Mouse (Mus musculus) liver, embryonic 13.5 days (tissue): ENCODE results near the gene Btbd1. TPM values are rescaled to one million over a fixed set of nuclear protein-coding genes. Genes with fewer than 3 reads are reported as not detected.

Experiments used
- ATAC-seq: fragments of 200-750 bp; cut with Nextera tagmentation; 2 replicates; pipeline ENCODE4 v1.8.0; 2017; ENCODE audit warnings: low read depth, mild to moderate bottlenecking, moderate number of reproducible peaks, moderate library complexity
- DNase-seq: peaks from one replicate; pipeline ENCODE4 v3.0.0; 2022
- H3K27ac ChIP-seq: fragments of 300-500 bp; sonication (generic); 2 replicates; pipeline ENCODE4 v1.5.1; 2015; ENCODE audit warnings: moderate library complexity, mild to moderate bottlenecking, inconsistent platforms
- H3K27me3 ChIP-seq: fragments of 300-500 bp; sonication (generic); 2 replicates; pipeline ENCODE4 v1.6.1; 2015; ENCODE audit warnings: mild to moderate bottlenecking, inconsistent platforms
- H3K36me3 ChIP-seq: fragments of 300-500 bp; sonication (generic); 2 replicates; pipeline ENCODE4 v1.6.1; 2015; ENCODE audit warnings: mild to moderate bottlenecking, inconsistent platforms
- H3K4me1 ChIP-seq: fragments of 300-500 bp; sonication (generic); replicated peaks from 2 replicates; pipeline ENCODE4 v1.6.1; 2015; ENCODE audit warnings: inconsistent platforms
- H3K4me2 ChIP-seq: fragments of 300-500 bp; sonication (generic); 2 replicates; pipeline ENCODE4 v1.6.1; 2015; ENCODE audit warnings: inconsistent platforms, mild to moderate bottlenecking, moderate library complexity
- H3K4me3 ChIP-seq: fragments of 300-500 bp; sonication (generic); replicated peaks from 2 replicates; pipeline ENCODE4 v1.5.1; 2015; ENCODE audit warnings: mild to moderate bottlenecking, inconsistent platforms
- H3K9ac ChIP-seq: fragments of 300-500 bp; sonication (generic); 2 replicates; pipeline ENCODE4 v1.6.1; 2015; ENCODE audit warnings: mild to moderate bottlenecking, inconsistent platforms
- H3K9me3 ChIP-seq: fragments of 300-500 bp; sonication (generic); replicated peaks from 2 replicates; pipeline ENCODE4 v1.6.1; 2016; ENCODE audit warnings: inconsistent platforms
- WGBS: fragments of 180-500 bp; shearing (Covaris S2); methylation state at CpG from one replicate; pipeline ENCODE4 v1.1.7; 2015; ENCODE audit not compliant: insufficient replicate concordance; 5-methylcytosine and 5-hydroxymethylcytosine counted together
- polyA plus RNA-seq: library from polyadenylated mRNA; unstranded; fragments of >200 nt; fragmentation: Nextera tagmentation; extraction: Ambion mirVana; gene quantifications from 2 replicates; pipeline ENCODE4 v1.2.1, GENCODE M21; 2015

Btbd1 gene
- polyA plus RNA-seq, result 24.0 and 25.3 TPM in 2 replicates

DNA sequence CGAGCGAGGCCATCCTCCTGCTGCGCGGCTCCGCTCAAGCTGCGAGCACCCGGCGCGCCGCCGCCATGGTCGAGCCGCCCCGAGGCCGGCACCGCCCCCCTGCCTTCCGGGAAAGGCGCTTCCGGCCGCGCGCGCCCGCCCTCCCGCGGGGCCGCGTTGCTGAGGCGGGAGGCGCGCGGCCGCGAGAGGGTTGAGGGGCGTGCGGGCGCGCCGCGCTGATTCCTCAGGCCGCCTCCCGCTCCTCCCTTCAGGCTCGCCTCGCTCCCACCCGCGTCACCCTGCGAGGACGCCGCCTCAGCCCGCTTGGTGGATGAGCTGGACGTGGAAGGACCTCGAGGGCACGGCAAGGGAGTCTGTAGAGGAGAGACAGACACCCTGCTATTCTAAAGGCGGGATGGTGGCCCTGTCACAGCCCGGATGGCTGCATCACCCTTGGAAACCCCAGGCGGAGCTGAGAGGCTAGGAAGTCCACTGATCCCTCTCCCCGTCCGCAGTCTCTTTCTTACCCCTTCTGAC lies at the start of gene Btbd1:
Gene Btbd1, minus strand, starts transcription at position 53 of the 516 bp plus-strand sequence.
- peak; percentile 89 for ATAC-seq
- peak; percentile 73 for DNase-seq
- Histone ChIP-seq H3K4me1 (peaks cover 42% of the 10 kb centered on the region), H3K36me3 (no peaks in the 10 kb centered on the region), H3K27me3 (no peaks in the 10 kb centered on the region), H3K9me3 (no peaks in the 10 kb centered on the region), H3K9ac (peak within 1 kb of the TSS; percentile 87), H3K4me3 (peak within 1 kb of the TSS; percentile 81), H3K27ac (peak within 1 kb of the TSS; percentile 87), H3K4me2 (peak within 1 kb of the TSS; percentile 80)
- under 1% methylated on average over 58 of the region's 58 CpGs for WGBS

- Histone ChIP-seq H3K27ac (no peak overlapping the region), H3K27me3 (peaks cover 37% of the 10 kb centered on the region), H3K4me1 (peaks cover 4% of the 10 kb centered on the region; the same call in 1 of the 2 replicates), H3K36me3 (0 out of 2 replicates have a peak, but pooled peaks cover 3% of the 10 kb centered on the region), H3K4me3 (no peak overlapping the region), H3K9me3 (no peaks in the 10 kb centered on the region), H3K4me2 (no peak overlapping the region), H3K9ac (no peak overlapping the region)
- WGBS, result 74% methylated on average over 9 of the region's 9 CpGs
- ATAC-seq, result no peak
- DNase-seq, result no peak
Observed at GRCm38 (mm10) chr7:81875372-81875771, 46.1 kb upstream of the Btbd1 start.

GRCm38 (mm10) chr7:81874636-81875035 lies 45.4 kb upstream of the Btbd1 start:
- H3K9me3 ChIP-seq, result no peaks in the 10 kb centered on the region
- peaks cover 4% of the 10 kb centered on the region; the same call in 1 of the 2 replicates for H3K4me1 ChIP-seq
- H3K36me3 ChIP-seq, result 0 out of 2 replicates have a peak, but pooled peaks cover 3% of the 10 kb centered on the region
- ATAC-seq (no peak), DNase-seq (no peak)
- peaks cover 39% of the 10 kb centered on the region for H3K27me3 ChIP-seq
- H3K9ac ChIP-seq, result no peak overlapping the region
- 61% methylated on average over 6 of the region's 6 CpGs for WGBS
- no peak overlapping the region for H3K4me2 ChIP-seq
- no peak overlapping the region for H3K27ac ChIP-seq
- no peak overlapping the region for H3K4me3 ChIP-seq

DNA sequence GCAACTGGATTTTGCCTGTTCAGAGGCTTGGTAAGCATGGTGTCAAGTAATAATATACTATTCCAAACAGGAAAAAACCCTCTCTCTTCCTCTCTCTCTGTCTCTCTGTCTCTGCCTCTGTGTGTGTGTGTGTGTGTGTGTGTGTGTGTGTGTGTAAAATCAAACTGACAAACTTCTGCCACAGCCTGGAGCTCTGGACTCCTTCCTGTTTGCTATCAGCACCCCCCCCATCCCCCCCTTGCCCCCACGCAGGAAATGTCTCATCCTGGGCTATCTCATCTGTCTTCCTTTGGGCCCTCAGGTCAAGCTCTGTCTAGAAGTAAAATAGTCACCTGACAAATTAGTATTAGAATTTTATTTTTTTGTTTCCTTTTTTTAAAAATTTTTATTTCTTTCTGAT lies 44.6 kb upstream of the Btbd1 start:
- Histone ChIP-seq H3K4me3 (no peak overlapping the region), H3K4me2 (no peak overlapping the region), H3K9me3 (no peaks in the 10 kb centered on the region), H3K36me3 (0 out of 2 replicates have a peak, but pooled peaks cover 3% of the 10 kb centered on the region), H3K9ac (no peak overlapping the region), H3K4me1 (peaks cover 4% of the 10 kb centered on the region; the same call in 1 of the 2 replicates), H3K27ac (no peak overlapping the region), H3K27me3 (peaks cover 42% of the 10 kb centered on the region)
- ATAC-seq, result no peak
- 0% methylated on average over 1 of the region's 1 CpGs for WGBS
- DNase-seq, result no peak

GRCm38 (mm10) chr7:81872493-81873013 lies 43.3 kb upstream of the Btbd1 start:
- peaks cover 4% of the 10 kb centered on the region; the same call in 1 of the 2 replicates for H3K4me1 ChIP-seq
- peaks cover 34% of the 10 kb centered on the region for H3K27me3 ChIP-seq
- no peak overlapping the region for H3K4me2 ChIP-seq
- no peak overlapping the region for H3K9ac ChIP-seq
- ATAC-seq, result peak; percentile 65; the same call in 1 of the 2 replicates
- no peaks in the 10 kb centered on the region for H3K9me3 ChIP-seq
- H3K4me3 ChIP-seq, result no peak overlapping the region
- no peaks in the 10 kb centered on the region for H3K36me3 ChIP-seq
- WGBS, result 73% methylated on average over 13 of the region's 13 CpGs
- no peak overlapping the region for H3K27ac ChIP-seq
- no peak for DNase-seq

DNA sequence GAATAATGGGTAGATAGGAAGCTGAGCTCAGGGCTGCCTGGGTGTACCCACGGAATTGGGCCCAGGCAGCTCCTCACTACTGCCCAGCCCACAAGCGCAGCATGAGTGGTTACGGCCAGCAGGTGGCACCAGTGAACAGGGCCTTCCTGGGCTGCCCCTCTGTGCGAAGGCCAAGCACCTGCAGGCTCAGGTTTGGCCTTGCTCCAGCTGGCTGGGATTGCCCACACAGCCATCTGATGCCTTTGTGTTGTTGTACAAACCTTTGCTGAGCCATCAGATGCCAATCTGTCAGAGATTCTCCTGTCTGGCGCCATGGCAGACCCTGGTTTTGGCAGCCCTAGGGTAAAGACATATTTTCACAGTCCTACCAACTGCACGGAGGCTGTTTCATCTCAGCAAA lies 38.9 kb upstream of the Btbd1 start:
- Histone ChIP-seq H3K27ac (no peak overlapping the region), H3K9me3 (no peaks in the 10 kb centered on the region), H3K4me2 (no peak overlapping the region), H3K36me3 (no peaks in the 10 kb centered on the region), H3K27me3 (peaks cover 34% of the 10 kb centered on the region), H3K4me3 (no peak overlapping the region), H3K9ac (no peak overlapping the region), H3K4me1 (peaks cover 4% of the 10 kb centered on the region)
- peak; percentile 35 for DNase-seq
- ATAC-seq, result peak; percentile 58; the same call in 1 of the 2 replicates
- 33% methylated on average over 6 of the region's 6 CpGs for WGBS

DNA sequence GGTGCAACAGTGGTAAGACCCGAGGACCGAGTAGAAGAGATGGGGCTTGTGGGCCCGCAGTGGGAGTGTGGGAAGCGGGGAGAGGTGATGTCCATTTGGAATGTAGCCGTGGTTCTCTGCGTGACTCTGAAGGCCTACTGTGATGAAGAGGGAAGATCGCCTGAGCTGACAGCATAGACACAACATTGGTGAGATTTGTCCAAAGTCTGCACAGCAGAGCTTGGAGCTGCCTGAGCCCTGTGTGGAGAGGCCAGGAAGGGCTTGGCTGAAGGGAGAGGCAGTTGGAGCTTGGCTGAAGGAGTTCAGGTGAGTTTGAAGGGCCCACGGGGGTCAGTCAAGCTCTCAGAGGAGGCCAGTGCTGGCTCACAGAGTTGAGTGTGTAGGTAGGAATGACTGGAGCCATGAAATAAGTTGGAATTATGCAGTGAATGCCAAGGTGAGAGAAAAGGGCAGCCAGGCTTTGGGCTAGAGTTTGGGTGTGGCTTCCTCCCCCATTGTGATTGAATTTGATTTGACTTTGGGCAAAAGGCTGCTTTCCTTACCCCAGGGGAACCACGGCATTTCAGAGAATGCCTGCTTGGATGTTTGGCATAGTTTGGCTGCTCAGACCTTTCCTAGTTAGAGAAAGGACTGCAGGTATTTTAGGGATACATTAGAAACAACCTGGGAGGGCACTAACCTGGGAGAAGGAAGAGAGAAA lies 38.1 kb upstream of the Btbd1 start:
- ATAC-seq, result no peak
- Histone ChIP-seq H3K36me3 (no peaks in the 10 kb centered on the region), H3K9me3 (no peaks in the 10 kb centered on the region), H3K4me3 (no peak overlapping the region), H3K4me1 (peaks cover 7% of the 10 kb centered on the region), H3K27me3 (peaks cover 42% of the 10 kb centered on the region), H3K9ac (no peak overlapping the region), H3K27ac (no peak overlapping the region), H3K4me2 (no peak overlapping the region)
- WGBS, result 69% methylated on average over 9 of the region's 9 CpGs
- no peak for DNase-seq

DNA sequence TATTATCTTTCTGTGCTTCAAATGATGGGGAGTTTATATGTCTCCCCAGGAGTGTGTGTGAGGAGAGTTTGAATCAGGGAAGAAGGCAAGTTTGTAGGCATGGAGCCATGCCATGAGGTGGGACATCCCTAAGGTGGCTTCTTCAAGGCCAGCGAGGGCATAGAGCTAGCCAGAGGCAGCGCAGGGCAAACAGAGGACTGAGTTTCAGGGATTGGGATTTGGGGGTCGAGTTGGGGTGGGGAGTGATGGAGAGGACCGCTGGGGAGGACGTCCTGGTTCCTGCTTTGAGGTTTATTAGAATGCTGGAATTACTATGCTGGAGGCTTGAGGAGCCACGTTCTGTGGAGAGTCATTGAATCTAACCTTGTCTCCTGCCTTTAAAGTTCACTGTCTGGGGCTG lies 36.7 kb upstream of the Btbd1 start:
- Histone ChIP-seq H3K9me3 (no peaks in the 10 kb centered on the region), H3K4me3 (no peak overlapping the region), H3K27me3 (peaks cover 56% of the 10 kb centered on the region), H3K4me2 (no peak overlapping the region), H3K36me3 (no peaks in the 10 kb centered on the region), H3K27ac (no peak overlapping the region), H3K4me1 (peaks cover 10% of the 10 kb centered on the region), H3K9ac (no peak overlapping the region)
- no peak for DNase-seq
- ATAC-seq, result no peak
- 73% methylated on average over 6 of the region's 6 CpGs for WGBS

- H3K36me3 ChIP-seq, result no peaks in the 10 kb centered on the region
Observed at GRCm38 (mm10) chr7:81864552-81864951, 35.3 kb upstream of the Btbd1 start.

GRCm38 (mm10) chr7:81862587-81863583 lies 33.7 kb upstream of the Btbd1 start:
- H3K27me3 ChIP-seq, result peaks cover 69% of the 10 kb centered on the region
- H3K4me1 ChIP-seq, result peaks cover 26% of the 10 kb centered on the region
- peak overlapping the region; percentile 29; the same call in 1 of the 2 replicates for H3K27ac ChIP-seq
- no peaks in the 10 kb centered on the region for H3K36me3 ChIP-seq
- WGBS, result 24% methylated on average over 24 of the region's 24 CpGs
- 0 out of 2 replicates have a peak overlapping the region, but pooled peaks have one; percentile 18 for H3K4me3 ChIP-seq
- H3K9ac ChIP-seq, result no peak overlapping the region
- no peaks in the 10 kb centered on the region for H3K9me3 ChIP-seq
- peak; percentile 25; the same call in 1 of the 2 replicates for ATAC-seq
- DNase-seq, result no peak
- H3K4me2 ChIP-seq, result peak overlapping the region; percentile 44

More at GRCm38 (mm10) chr7:81864552-81864951, 35.3 kb upstream of the Btbd1 start:
- Histone ChIP-seq H3K9me3 (no peaks in the 10 kb centered on the region), H3K4me1 (peaks cover 13% of the 10 kb centered on the region), H3K4me2 (no peak overlapping the region), H3K9ac (no peak overlapping the region), H3K27ac (no peak overlapping the region), H3K4me3 (no peak overlapping the region), H3K27me3 (peaks cover 61% of the 10 kb centered on the region)
- ATAC-seq, result no peak
- DNase-seq, result no peak
- 72% methylated on average over 6 of the region's 6 CpGs for WGBS
